Mouse (Mus musculus) limb, embryonic 14.5 days (tissue): ENCODE data around the gene Pxn. TPM values are rescaled to one million over a fixed set of nuclear protein-coding genes. Genes with fewer than 3 reads are reported as not detected.

ENCODE experiments used
- ATAC-seq: fragments of 200-750 bp; cut with Nextera tagmentation; 2 replicates; pipeline ENCODE4 v1.8.0; 2017; ENCODE audit warnings: low read depth, moderate number of reproducible peaks, moderate TSS enrichment; ENCODE audit not compliant: low FRiP score
- DNase-seq: peaks from one replicate; pipeline ENCODE4 v3.0.0-alpha.2; 2015; ENCODE audit warnings: low spot score
- H3K27ac ChIP-seq: fragments of 300-500 bp; sonication (generic); replicated peaks from 2 replicates; pipeline ENCODE4 v1.5.1; 2014; ENCODE audit warnings: low read depth, mild to moderate bottlenecking, low read length, moderate library complexity, mixed read lengths
- H3K27me3 ChIP-seq: fragments of 300-500 bp; sonication (generic); 2 replicates; pipeline ENCODE4 v1.6.1; 2014; ENCODE audit warnings: low read length, mixed read lengths; ENCODE audit not compliant: control insufficient read depth, insufficient read depth
- H3K36me3 ChIP-seq: fragments of 300-500 bp; sonication (generic); 2 replicates; pipeline ENCODE4 v1.6.1; 2014; ENCODE audit warnings: mild to moderate bottlenecking, low read length, moderate library complexity, mixed read lengths; ENCODE audit not compliant: control insufficient read depth, insufficient read depth
- H3K4me1 ChIP-seq: fragments of 300-500 bp; sonication (generic); 2 replicates; pipeline ENCODE4 v1.6.1; 2014; ENCODE audit warnings: antibody characterized with exemption, low read length, mixed read lengths; ENCODE audit not compliant: control insufficient read depth, insufficient read depth
- H3K4me2 ChIP-seq: fragments of 300-500 bp; sonication (generic); replicated peaks from 2 replicates; pipeline ENCODE4 v1.6.1; 2014; ENCODE audit warnings: low read depth, mild to moderate bottlenecking, low read length, moderate library complexity; ENCODE audit not compliant: severe bottlenecking
- H3K4me3 ChIP-seq: fragments of 300-500 bp; sonication (generic); replicated peaks from 2 replicates; pipeline ENCODE4 v1.5.1; 2014; ENCODE audit warnings: low read length
- H3K9ac ChIP-seq: fragments of 300-500 bp; sonication (generic); 2 replicates; pipeline ENCODE4 v1.6.1; 2014; ENCODE audit warnings: mild to moderate bottlenecking, low read depth, low read length, moderate library complexity; ENCODE audit not compliant: severe bottlenecking
- H3K9me3 ChIP-seq: fragments of 300-500 bp; sonication (generic); 2 replicates; pipeline ENCODE4 v1.6.1; 2016; ENCODE audit warnings: low read length; ENCODE audit not compliant: control insufficient read depth
- POLR2A ChIP-seq: fragments of 200-500 bp; IDR thresholded peaks from 2 replicates; pipeline ENCODE4 v1.8.0; 2012; ENCODE audit warnings: inconsistent platforms, mild to moderate bottlenecking, moderate library complexity, borderline replicate concordance; ENCODE audit not compliant: insufficient read depth, insufficient read length; ENCODE audit errors: extremely low read depth
- WGBS: fragments of 180-500 bp; shearing (Covaris S2); extraction: QIAGEN DNeasy Blood & Tissue Kit; methylation state at CpG from one replicate; pipeline ENCODE4 v1.1.7; 2014; 5-methylcytosine and 5-hydroxymethylcytosine counted together
- polyA plus RNA-seq, 2 experiments: library from polyadenylated mRNA; depleted of rRNA in 1 of 2; stranded (reverse) in 1 of 2; unstranded in 1 of 2; fragments of >200 nt; fragmentation: Nextera tagmentation in 1 of 2; extraction: Ambion mirVana in 1 of 2; gene quantifications; 2 replicates each; pipeline versions ENCODE4 v1.2.1 to v1.2.3; 2012 to 2014

The Pxn gene
- polyA plus RNA-seq, 2 experiments, result 25.0 to 119 TPM

DNA sequence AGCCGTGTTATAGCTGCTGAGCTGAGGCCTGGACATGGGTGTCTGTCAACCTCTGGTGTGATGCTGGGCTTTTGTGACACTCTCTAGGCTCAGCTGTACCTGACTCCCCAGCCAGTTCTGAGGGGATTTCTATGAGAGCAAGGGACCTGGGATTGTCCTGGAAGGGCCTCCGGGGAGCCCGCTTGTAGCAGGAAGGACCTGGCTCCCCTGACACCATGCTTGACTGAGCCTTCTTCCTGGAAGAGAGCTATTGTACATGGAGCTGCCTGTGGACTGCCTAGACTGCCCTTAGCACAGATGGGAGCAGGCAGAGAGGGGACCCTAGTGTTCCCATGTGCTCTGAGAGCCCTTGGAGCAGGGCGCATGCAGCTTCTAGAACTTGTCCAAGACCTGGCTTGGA is 18.9 kb downstream of the Pxn start:
- DNase-seq (no peak), ATAC-seq (no peak)
- no peak for TF ChIP-seq POLR2A
- 77% methylated on average over 4 of the region's 4 CpGs for WGBS
- Histone ChIP-seq H3K9me3 (no peaks in the 10 kb centered on the region), H3K27me3 (no peaks in the 10 kb centered on the region), H3K9ac (no peak overlapping the region), H3K4me1 (peaks cover 65% of the 10 kb centered on the region), H3K4me3 (no peak overlapping the region), H3K27ac (no peak overlapping the region; the same call in 1 of the 2 replicates), H3K36me3 (0 out of 2 replicates have a peak, but pooled peaks cover 3% of the 10 kb centered on the region), H3K4me2 (no peak overlapping the region)

DNA sequence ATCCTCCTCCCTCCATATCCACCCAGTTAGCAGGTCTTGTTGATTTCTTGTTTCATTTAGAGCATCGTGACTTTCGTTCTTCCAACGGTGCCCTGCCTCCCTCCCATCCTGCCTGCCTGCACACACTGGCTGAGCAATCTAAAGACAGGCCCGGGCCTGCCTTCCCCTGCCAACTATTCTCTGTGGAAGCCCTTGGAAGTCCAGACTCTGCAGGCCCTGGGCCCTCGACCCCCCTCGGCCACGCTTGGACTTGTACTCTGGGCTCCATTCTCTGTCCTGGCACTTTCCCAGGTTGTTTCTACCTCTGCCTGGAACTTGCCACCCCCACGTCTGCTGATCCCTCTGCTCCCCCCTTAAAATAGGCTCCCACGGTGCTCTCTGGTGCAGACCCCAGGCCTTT is 19.5 kb downstream of the Pxn start:
- Histone ChIP-seq H3K9ac (no peak overlapping the region), H3K4me1 (peaks cover 70% of the 10 kb centered on the region), H3K27me3 (no peaks in the 10 kb centered on the region), H3K36me3 (0 out of 2 replicates have a peak, but pooled peaks cover 3% of the 10 kb centered on the region), H3K4me3 (no peak overlapping the region), H3K27ac (no peak overlapping the region), H3K4me2 (no peak overlapping the region), H3K9me3 (no peaks in the 10 kb centered on the region)
- ATAC-seq (no peak), DNase-seq (no peak)
- TF ChIP-seq POLR2A, result no peak
- WGBS, result 71% methylated on average over 9 of the region's 9 CpGs

DNA sequence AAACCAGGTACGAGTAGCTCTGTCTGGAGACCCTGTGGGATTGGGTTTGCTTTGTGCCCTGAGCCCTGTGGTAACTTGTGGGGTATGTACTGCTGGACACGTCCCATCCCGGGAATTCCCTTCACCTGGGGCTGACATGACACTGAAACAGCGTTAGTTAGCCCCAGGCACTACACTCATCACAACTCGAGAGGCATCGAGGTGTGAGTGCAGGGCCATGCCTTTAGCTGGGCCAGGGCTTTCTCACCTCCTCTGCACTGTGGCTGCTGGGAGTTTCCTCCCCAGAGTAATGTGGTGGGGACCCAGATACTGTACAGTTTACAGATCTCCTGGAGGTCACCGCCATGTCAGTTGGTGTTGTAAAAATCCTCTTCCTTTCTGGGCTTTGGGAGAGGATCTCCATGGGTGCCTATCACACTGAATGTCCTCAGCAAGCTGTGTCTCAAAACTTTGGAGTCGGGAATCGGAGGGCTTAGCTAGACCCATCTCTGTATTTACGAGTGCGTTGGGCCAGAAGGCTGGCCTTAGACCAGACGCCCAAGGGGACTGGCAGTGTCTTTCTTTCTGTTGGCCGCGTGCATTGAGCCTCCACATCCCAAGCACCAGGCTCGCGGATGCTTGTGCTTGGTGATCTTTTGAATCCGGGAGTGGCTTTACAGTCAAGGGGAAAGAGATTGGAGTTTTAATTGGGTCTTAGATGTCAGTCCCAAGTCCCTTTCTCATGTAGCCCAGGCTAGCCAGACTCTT is 20.2 kb downstream of the Pxn start:
- TF ChIP-seq POLR2A, result no peak
- Histone ChIP-seq H3K27me3 (no peaks in the 10 kb centered on the region), H3K36me3 (0 out of 2 replicates have a peak, but pooled peaks cover 3% of the 10 kb centered on the region), H3K27ac (no peak overlapping the region), H3K4me3 (no peak overlapping the region), H3K4me1 (peaks cover 73% of the 10 kb centered on the region), H3K9me3 (no peaks in the 10 kb centered on the region), H3K9ac (no peak overlapping the region), H3K4me2 (no peak overlapping the region)
- DNase-seq, result no peak
- ATAC-seq, result no peak
- WGBS, result 85% methylated on average over 17 of the region's 17 CpGs

DNA sequence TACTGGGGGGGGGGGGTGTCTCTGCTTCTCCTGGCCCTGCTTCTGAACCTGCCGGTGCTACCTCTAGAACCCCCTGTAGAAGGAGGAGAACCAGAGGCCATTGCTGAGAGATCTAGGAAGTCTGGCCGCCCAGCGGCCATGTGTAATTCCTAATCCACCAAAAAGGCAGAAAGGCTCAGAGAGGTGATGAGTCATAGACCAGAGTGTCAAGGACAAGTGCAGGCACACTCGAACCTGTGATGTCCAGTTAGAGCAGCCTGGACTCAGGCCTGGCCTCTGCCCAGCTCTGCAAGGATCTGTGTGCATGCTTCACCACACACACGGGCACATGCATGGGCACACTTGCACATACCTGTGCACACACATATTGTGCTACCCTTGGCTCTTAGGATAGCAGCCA is 21.7 kb downstream of the Pxn start:
- no peak overlapping the region for H3K4me3 ChIP-seq
- no peaks in the 10 kb centered on the region for H3K9me3 ChIP-seq
- no peak overlapping the region for H3K27ac ChIP-seq
- H3K4me1 ChIP-seq, result peaks cover 74% of the 10 kb centered on the region
- no peaks in the 10 kb centered on the region for H3K27me3 ChIP-seq
- no peak for TF ChIP-seq POLR2A
- WGBS, result 90% methylated on average over 5 of the region's 5 CpGs
- ATAC-seq (no peak), DNase-seq (no peak)
- H3K4me2 ChIP-seq, result no peak overlapping the region
- H3K36me3 ChIP-seq, result 0 out of 2 replicates have a peak, but pooled peaks cover 7% of the 10 kb centered on the region
- H3K9ac ChIP-seq, result no peak overlapping the region

DNA sequence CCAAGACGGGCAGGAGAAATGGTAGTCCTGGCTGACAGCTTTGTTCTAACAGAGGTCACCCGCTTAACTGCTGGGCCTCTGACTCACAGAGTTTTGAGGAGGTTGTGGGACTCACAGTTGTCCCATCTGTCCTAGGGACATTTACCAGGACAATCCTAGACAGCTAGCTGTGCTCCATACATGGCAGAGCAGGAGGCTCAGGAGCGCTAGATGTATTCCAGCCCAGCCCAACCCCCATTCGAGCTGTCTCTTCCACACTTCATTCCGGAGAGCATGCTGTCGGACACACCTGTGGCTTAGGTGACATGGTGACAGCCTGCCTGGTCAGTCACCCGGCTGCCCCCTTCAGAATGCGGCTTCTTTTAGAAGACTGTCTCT is 22.9 kb downstream of the Pxn start:
- TF ChIP-seq POLR2A, result no peak
- H3K4me1 ChIP-seq, result peaks cover 77% of the 10 kb centered on the region
- DNase-seq (no peak), ATAC-seq (no peak; the same call in 1 of the 2 replicates)
- H3K4me3 ChIP-seq, result no peak overlapping the region
- no peak overlapping the region for H3K27ac ChIP-seq
- H3K9me3 ChIP-seq, result no peaks in the 10 kb centered on the region
- H3K27me3 ChIP-seq, result no peaks in the 10 kb centered on the region
- H3K9ac ChIP-seq, result no peak overlapping the region
- WGBS, result 63% methylated on average over 8 of the region's 8 CpGs
- 0 out of 2 replicates have a peak, but pooled peaks cover 7% of the 10 kb centered on the region for H3K36me3 ChIP-seq
- no peak overlapping the region for H3K4me2 ChIP-seq
